Mouse (Mus musculus): Measurements from ENCODE around the gene Sbno2.
A peak's percentile ranks its signal among the peaks of the same experiment; 100 is the strongest.

Sbno2 gene

DNA sequence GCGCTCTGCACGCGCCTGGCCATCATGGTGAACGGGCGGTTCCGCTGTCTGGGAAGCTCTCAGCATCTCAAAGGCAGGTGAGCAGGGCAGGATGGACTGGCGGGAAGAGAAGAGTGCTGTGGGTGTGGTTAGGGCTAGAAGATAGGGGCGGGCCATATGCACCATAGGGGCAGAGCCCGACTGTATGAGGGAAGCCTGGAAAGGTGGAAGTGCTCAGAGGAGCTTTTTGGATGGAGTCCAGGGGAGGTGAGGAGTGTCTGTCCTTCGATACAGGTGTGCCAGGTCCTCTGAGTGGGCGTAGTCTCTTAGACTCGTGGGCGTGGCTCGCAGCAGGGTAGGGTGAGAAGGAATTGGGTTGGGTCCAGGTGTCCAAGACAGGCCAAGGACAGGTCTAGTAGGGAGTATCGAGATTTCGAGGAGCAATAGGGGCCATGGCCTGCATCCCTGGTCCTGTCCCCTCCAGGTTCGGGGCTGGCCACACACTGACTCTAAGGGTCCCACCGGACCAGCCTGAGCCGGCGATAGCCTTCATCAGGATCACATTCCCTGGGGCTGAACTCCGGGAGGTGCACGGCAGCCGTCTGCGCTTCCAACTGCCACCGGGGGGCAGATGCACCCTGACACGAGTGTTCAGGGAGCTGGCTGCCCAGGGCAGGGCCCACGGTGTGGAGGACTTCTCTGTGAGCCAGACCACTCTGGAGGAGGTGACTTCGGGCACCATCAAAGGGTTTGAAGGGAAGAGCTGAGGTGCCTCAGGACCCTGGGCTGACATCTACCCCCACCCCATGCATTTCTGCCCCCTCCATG lies 90.7 kb downstream of the Sbno2 start:
- peak; percentile 62 to 72 for DNase-seq

DNA sequence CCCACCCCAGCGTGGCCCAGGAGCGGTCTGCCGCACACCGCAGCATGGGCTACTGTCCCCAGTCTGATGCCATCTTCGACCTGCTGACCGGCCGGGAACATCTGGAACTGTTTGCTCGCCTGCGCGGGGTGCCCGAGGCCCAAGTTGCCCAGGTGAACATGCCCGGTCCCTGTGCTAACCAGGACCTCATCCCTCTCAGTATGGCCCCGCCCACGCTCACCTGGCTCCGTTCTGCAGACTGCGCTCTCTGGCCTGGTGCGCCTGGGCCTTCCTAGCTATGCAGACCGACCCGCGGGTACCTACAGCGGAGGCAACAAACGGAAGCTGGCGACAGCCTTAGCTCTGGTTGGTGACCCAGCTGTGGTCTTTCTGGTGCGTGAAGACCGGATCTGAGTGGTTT lies 91.8 kb downstream of the Sbno2 start:
- no peak for DNase-seq

DNA sequence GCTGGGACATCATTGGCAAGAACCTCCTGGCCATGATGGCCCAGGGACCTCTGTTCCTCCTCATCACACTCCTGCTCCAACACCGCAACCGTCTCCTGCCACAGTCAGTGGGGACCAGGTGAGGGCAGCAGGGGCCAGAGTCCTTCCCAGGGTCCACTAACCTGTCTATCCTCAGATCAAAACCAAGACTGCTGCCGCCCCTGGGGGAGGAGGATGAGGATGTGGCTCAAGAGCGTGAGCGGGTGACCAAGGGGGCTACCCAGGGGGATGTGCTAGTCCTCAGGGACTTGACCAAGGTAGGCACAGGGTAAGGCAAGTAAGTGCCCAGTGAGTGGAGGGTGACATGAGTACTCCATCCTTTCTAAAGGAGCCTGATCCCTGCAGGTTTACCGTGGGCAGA lies 93.6 kb downstream of the Sbno2 start:
- DNase-seq: no peak

Measured in thymus, postnatal 36 days (tissue).